16 mouse cellular contexts compared by ENCODE assay signal in genomic region chr5:134209931-134210554, GRCm38 (mm10). TPM values are rescaled to one million over a fixed set of nuclear protein-coding genes. Genes with fewer than 3 reads are reported as not detected.
DNase-seq lines count a peak whose midpoint lies in the region; ATAC-seq and TF ChIP-seq lines count a peak whose summit lies in the region.
"Had no signal": no experiment of that assay in that cellular context is flagged by ENCODE, and none has a peak within 500 bp of the region (broad histone marks: within the 10 kb centered on the region; RNA-seq: fewer than 3 reads in every experiment).

No protein-coding gene starts in this region.

- H3K9me3 ChIP-seq in liver, embryonic 12.5 days (replicated peaks) = no peaks in the 10 kb centered on the region
- H3K9me3 ChIP-seq: embryonic facial prominence, embryonic 15.5 days; hindbrain, embryonic 13.5 days had no signal

- TF ChIP-seq CTCF in kidney, adult 2 months (conservative IDR thresholded peaks at IDR 0.05; ENCODE audit: insufficient read depth, insufficient read length, low read depth, low read length) = no peak

- WGBS in kidney, adult 2 months = 38% methylated on average over 11 of the region's 11 CpGs
- WGBS in liver, embryonic 12.5 days (ENCODE audit: insufficient replicate concordance) = 46% methylated on average over 11 of the region's 11 CpGs

- H3K4me3 ChIP-seq in kidney, adult 2 months (ENCODE audit: insufficient read depth, low read depth, low read length) = no peak overlapping the region
- H3K4me3 ChIP-seq in liver, embryonic 12.5 days = no peak overlapping the region
- H3K4me3 ChIP-seq: embryonic facial prominence, embryonic 15.5 days; hindbrain, embryonic 13.5 days; left cerebral cortex, adult 2 months; myocyte had no signal

- H3K9ac ChIP-seq in liver, embryonic 12.5 days = no peak overlapping the region
- H3K9ac ChIP-seq: embryonic facial prominence, embryonic 15.5 days; hindbrain, embryonic 13.5 days had no signal

- no peak overlapping the region for H3K27ac ChIP-seq in kidney, adult 2 months (ENCODE audit: insufficient read depth, low read depth, low read length)
- H3K27ac ChIP-seq in liver, embryonic 12.5 days = peak overlapping the region; percentile 46; the same call in 1 of the 2 replicates
- H3K27ac ChIP-seq: embryonic facial prominence, embryonic 15.5 days; hindbrain, embryonic 13.5 days; left cerebral cortex, adult 2 months had no signal

- 0 out of 2 replicates have a peak, but pooled peaks have one; percentile 42 for ATAC-seq in liver, embryonic 12.5 days

- no peaks in the 10 kb centered on the region for H3K36me3 ChIP-seq in kidney, adult 2 months (ENCODE audit: control insufficient read depth, insufficient read depth, low read length)
- peaks cover 4% of the 10 kb centered on the region; the same call in 1 of the 2 replicates for H3K36me3 ChIP-seq in liver, embryonic 12.5 days

- H3K4me2 ChIP-seq in liver, embryonic 12.5 days = no peak overlapping the region
- H3K4me2 ChIP-seq: embryonic facial prominence, embryonic 15.5 days; hindbrain, embryonic 13.5 days had no signal

- H3K4me1 ChIP-seq in kidney, adult 2 months (ENCODE audit: control insufficient read depth, insufficient read depth, low read length) = no peaks in the 10 kb centered on the region
- peaks cover 19% of the 10 kb centered on the region for H3K4me1 ChIP-seq in liver, embryonic 12.5 days

- peak; percentile 30 for DNase-seq in embryo, embryonic 10.5 days (ENCODE audit: low spot score)
- DNase-seq in embryo, embryonic 9.5 days (ENCODE audit: extremely low spot score) = no peak
- peak; percentile 82 for DNase-seq in kidney, adult 2 months
- DNase-seq in lung, postnatal 25 days (ENCODE audit: low spot score) = peak; percentile 74
- DNase-seq in layer of hippocampus, adult 18-20 months (ENCODE audit: low spot score in 2 of 2) = no peak
- no peak for DNase-seq in right cerebral cortex, postnatal 14 days
- no peak for DNase-seq in spleen, postnatal 36 days (ENCODE audit: low spot score in 2 of 2)
- DNase-seq: adrenal gland, adult 8-10 months; B cell, adult 2 months; cerebellum, adult 18-20 months; thymus, postnatal 25 days had no signal

- no peaks in the 10 kb centered on the region for H3K27me3 ChIP-seq in kidney, adult 2 months (replicated peaks; ENCODE audit: control insufficient read depth, insufficient read depth, low read length)
- H3K27me3 ChIP-seq in liver, embryonic 12.5 days (replicated peaks) = no peaks in the 10 kb centered on the region
- H3K27me3 ChIP-seq: embryonic facial prominence, embryonic 15.5 days; hindbrain, embryonic 13.5 days had no signal

- TF ChIP-seq POLR2A in kidney, adult 2 months (IDR thresholded peaks at IDR 0.05; ENCODE audit: low read depth, low read length) = no peak

RNA-seq across cellular contexts. Expression of gene Ncf1, which starts 19.4 kb away (rescaled TPM):
- polyA plus RNA-seq in kidney, adult 2 months (2012; rRNA removed) = 2.6 and 6.7 TPM in 2 replicates
- polyA plus RNA-seq in liver, embryonic 12.5 days (2016; fragmentation: Nextera tagmentation; extraction: Ambion mirVana) = 8.4 and 9.2 TPM in 2 replicates
- total RNA-seq in layer of hippocampus, adult 18-20 months (2021) = 1 to 10 TPM; 8.6 to 9.2 TPM

RNA-seq across cellular contexts. Expression of gene Gtf2ird2, which starts 26.2 kb away (rescaled TPM):
- 5.6 and 5.7 TPM in 2 replicates for polyA plus RNA-seq in kidney, adult 2 months (2012; rRNA removed)
- 2.4 and 3.2 TPM in 2 replicates for polyA plus RNA-seq in liver, embryonic 12.5 days (2016; fragmentation: Nextera tagmentation; extraction: Ambion mirVana)
- total RNA-seq in layer of hippocampus, adult 18-20 months (2021) = 10 to 100 TPM; 15.7 to 16.8 TPM

RNA-seq across cellular contexts. Expression of gene Rcc1l, which starts 33.5 kb away (rescaled TPM):
- 18.7 and 19.3 TPM in 2 replicates for polyA plus RNA-seq in kidney, adult 2 months (2012; rRNA removed)
- 28.6 and 33.5 TPM in 2 replicates for polyA plus RNA-seq in liver, embryonic 12.5 days (2016; fragmentation: Nextera tagmentation; extraction: Ambion mirVana)
- 10 to 100 TPM; 13.7 to 14.4 TPM for total RNA-seq in layer of hippocampus, adult 18-20 months (2021)

Comparison
In these comparisons a context has a peak if more than half of its experiments do, and no peak if none do; other contexts are left out.
1. DNase-seq: peak in embryo, embryonic 10.5 days (single experiment), kidney, adult 2 months (single experiment) and lung, postnatal 25 days (single experiment); none in embryo, embryonic 9.5 days (single experiment), layer of hippocampus, adult 18-20 months (0 of 2), right cerebral cortex, postnatal 14 days (single experiment) and spleen, postnatal 36 days (0 of 2).